Mouse (Mus musculus) lung, postnatal 0 days (tissue): ENCODE results near the gene Rcvrn.

Experiments used
- CTCF ChIP-seq: IDR thresholded peaks from 2 replicates; pipeline ENCODE4 v1.5.1; 2016; ENCODE audit warnings: antibody characterized with exemption, mild to moderate bottlenecking
- EP300 ChIP-seq: IDR thresholded peaks from 2 replicates; pipeline ENCODE4 v1.6.1; 2016; ENCODE audit warnings: antibody characterized with exemption, mild to moderate bottlenecking, control low read depth

DNA sequence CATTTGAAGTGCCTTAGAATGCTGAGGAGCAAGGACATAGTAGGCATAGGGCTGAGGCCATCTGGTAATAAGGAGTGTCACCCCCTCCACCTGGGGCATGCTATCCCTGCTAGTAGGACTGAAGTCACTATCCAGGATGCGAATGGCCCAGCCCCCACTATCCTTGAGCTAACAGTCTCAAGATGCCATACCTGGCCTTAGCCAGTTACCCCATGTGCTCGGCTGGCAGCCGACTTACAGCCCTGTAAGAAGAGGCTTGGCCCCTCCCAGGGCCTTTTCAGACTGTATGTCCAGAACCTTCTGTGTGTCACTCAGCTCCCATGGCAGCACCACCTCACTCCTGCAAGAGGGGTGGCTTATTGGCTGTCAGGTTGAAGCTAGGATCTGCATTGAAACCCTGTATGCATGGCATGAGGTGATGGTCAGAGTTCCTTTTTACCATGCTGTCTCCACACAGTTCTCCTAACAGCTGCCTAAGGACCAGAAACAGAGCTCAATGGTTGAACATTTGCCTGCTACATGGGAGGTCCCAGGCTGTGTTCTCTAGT lies 26.6 kb upstream of the Rcvrn start:
- no peak for TF ChIP-seq CTCF
- no peak for TF ChIP-seq EP300
